Mouse (Mus musculus): ENCODE data around the gene Kcnip3. TPM values are rescaled to one million over a fixed set of nuclear protein-coding genes. Genes with fewer than 3 reads are reported as not detected.
A peak's percentile ranks its signal among the peaks of the same experiment; 100 is the strongest.

Gene Kcnip3
- polyA plus RNA-seq, 1 experiment from 2014 or later = 1.8 TPM

DNA sequence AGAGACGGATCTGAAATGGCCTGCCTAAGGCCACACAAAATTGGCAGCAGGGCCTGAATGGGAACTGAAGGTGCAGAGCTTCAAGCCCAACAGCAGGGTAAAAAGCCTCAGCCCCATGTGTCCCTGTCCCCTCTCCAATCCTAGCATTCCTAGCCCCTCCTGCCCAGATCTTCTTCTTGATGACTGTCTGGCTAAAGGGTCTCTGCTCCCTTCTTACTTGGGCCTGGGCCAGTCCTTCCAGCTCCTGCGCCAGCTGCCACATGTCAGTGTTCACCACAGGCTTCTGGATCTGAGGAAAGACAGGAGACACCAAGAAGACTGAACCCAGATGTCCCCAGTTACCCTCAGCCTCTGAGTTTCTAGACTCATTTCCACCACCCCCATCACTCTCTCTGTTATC, 9.7 kb upstream of the Kcnip3 start:
- H3K27me3 ChIP-seq (replicated peaks; ENCODE audit: low read depth, poor library complexity, severe bottlenecking) = peaks cover 3% of the 10 kb centered on the region; the same call in 1 of the 2 replicates
- 0 out of 2 replicates have a peak, but pooled peaks cover 3% of the 10 kb centered on the region for H3K4me1 ChIP-seq
- no peak overlapping the region for H3K27ac ChIP-seq (replicated peaks)
- no peak overlapping the region for H3K4me3 ChIP-seq
- H3K36me3 ChIP-seq (replicated peaks) = no peaks in the 10 kb centered on the region
- DNase-seq (ENCODE audit: low spot score) = no peak
- H3K9me3 ChIP-seq = no peaks in the 10 kb centered on the region
- WGBS = 92% methylated on average over 2 of the region's 2 CpGs

GRCm38 (mm10) chr2:127530418-127530817, 8.5 kb upstream of the Kcnip3 start:
- no peak overlapping the region for H3K27ac ChIP-seq (replicated peaks)
- DNase-seq (ENCODE audit: low spot score) = no peak
- WGBS = 77% methylated on average over 3 of the region's 3 CpGs
- H3K4me1 ChIP-seq = 0 out of 2 replicates have a peak, but pooled peaks cover 3% of the 10 kb centered on the region
- no peaks in the 10 kb centered on the region for H3K36me3 ChIP-seq (replicated peaks)
- no peaks in the 10 kb centered on the region for H3K9me3 ChIP-seq
- H3K27me3 ChIP-seq (replicated peaks; ENCODE audit: low read depth, poor library complexity, severe bottlenecking) = peaks cover 3% of the 10 kb centered on the region; the same call in 1 of the 2 replicates
- no peak overlapping the region for H3K4me3 ChIP-seq

- Histone ChIP-seq H3K4me3 (no peak overlapping the region), H3K9me3 (no peaks in the 10 kb centered on the region), H3K4me1 (peaks cover 41% of the 10 kb centered on the region), H3K27ac (replicated peaks) (no peak overlapping the region), H3K27me3 (replicated peaks; ENCODE audit: low read depth, poor library complexity, severe bottlenecking) (0 out of 2 replicates have a peak, but pooled peaks cover 5% of the 10 kb centered on the region), H3K36me3 (replicated peaks) (no peaks in the 10 kb centered on the region)
- DNase-seq (ENCODE audit: low spot score) = no peak
- 77% methylated on average over 3 of the region's 3 CpGs for WGBS
These were observed 3.3 kb upstream of the Kcnip3 start for GRCm38 (mm10) chr2:127525004-127525775.

DNA sequence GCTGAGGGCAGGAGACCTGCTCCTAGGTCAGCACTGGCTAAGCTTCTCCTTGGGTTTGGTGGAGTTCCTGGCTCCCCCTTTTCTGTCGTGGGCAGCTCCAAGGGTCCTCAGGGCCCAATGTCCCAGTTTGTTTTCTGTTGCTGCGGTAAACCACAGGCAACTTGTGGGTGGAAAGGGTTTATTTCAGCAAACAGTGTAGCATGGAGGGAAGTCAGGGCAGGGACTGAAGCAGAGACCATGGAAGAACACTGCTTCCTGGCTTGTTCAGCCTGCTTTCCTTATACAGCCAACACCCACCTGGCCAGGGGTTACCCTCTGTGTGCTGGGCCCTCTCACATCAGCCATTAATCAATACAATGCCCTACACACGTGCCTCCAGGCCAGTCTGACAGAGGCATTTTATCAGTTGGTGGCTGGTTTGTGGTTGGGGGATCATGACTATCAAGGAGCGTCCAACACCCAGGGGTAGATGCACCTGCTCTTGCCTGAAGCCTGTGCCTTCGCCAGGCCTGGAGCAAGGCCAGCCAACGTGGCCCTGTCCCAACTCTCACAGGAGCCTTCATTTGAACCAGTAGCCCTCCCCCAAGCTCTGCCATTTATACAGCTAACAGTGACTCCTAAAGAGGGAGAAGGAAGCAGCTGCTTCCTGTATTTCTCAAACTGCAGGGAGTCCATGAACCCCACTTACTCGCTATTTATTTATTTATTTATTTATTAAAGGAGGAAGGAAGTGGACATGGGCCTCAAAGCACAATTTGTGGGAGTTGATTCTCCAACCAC, 2.2 kb upstream of the Kcnip3 start:
- H3K9me3 ChIP-seq = no peaks in the 10 kb centered on the region
- no peak overlapping the region for H3K4me3 ChIP-seq
- WGBS = 67% methylated on average over 7 of the region's 7 CpGs
- H3K4me1 ChIP-seq = peaks cover 52% of the 10 kb centered on the region
- no peak overlapping the region; the same call in 1 of the 2 replicates for H3K27ac ChIP-seq (replicated peaks)
- no peaks in the 10 kb centered on the region for H3K36me3 ChIP-seq (replicated peaks)
- no peak for DNase-seq (ENCODE audit: low spot score)
- H3K27me3 ChIP-seq (replicated peaks; ENCODE audit: low read depth, poor library complexity, severe bottlenecking) = peaks cover 16% of the 10 kb centered on the region; the same call in 1 of the 2 replicates

- DNase-seq (ENCODE audit: low spot score) = peak; percentile 63
- Histone ChIP-seq H3K27ac (replicated peaks) (peak overlapping the region; percentile 63), H3K27me3 (replicated peaks; ENCODE audit: low read depth, poor library complexity, severe bottlenecking) (peaks cover 19% of the 10 kb centered on the region; the same call in 1 of the 2 replicates), H3K4me1 (peaks cover 62% of the 10 kb centered on the region), H3K4me3 (peak overlapping the region; percentile 55), H3K36me3 (replicated peaks) (no peaks in the 10 kb centered on the region), H3K9me3 (no peaks in the 10 kb centered on the region)
- WGBS = under 1% methylated on average over 18 of the region's 18 CpGs
These were observed 505 bp downstream of the Kcnip3 start for GRCm38 (mm10) chr2:127521172-127522005.

GRCm38 (mm10) chr2:127520123-127520522, 1.8 kb downstream of the Kcnip3 start:
- Histone ChIP-seq H3K27me3 (replicated peaks; ENCODE audit: low read depth, poor library complexity, severe bottlenecking) (peaks cover 19% of the 10 kb centered on the region; the same call in 1 of the 2 replicates), H3K9me3 (no peaks in the 10 kb centered on the region), H3K4me1 (peaks cover 62% of the 10 kb centered on the region), H3K4me3 (peak overlapping the region; percentile 55; the same call in 1 of the 2 replicates), H3K36me3 (replicated peaks) (no peaks in the 10 kb centered on the region), H3K27ac (replicated peaks) (no peak overlapping the region)
- no peak for DNase-seq (ENCODE audit: low spot score)

DNA sequence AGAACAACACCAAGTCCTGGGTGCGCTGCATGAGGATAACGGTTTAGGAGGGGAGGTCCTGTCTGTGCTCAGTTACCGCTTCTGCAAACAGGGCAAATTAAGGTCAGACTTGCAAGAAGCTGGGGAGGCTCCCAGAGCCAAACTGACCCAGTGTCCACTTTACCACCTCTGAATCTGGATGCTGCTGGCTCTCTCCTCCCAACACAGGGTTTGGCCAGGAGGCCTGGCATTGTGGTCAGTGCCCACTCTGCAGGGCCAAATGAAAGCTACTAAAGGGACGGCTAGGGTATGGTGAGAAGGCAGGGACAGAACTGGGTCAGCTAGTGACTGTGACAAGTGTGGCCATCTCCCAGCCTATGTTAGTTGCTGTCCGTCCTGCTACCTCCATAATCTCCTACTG, 2.6 kb downstream of the Kcnip3 start:
- Histone ChIP-seq H3K27me3 (replicated peaks; ENCODE audit: low read depth, poor library complexity, severe bottlenecking) (peaks cover 19% of the 10 kb centered on the region; the same call in 1 of the 2 replicates), H3K9me3 (no peaks in the 10 kb centered on the region), H3K27ac (replicated peaks) (peak overlapping the region; percentile 14; the same call in 1 of the 2 replicates), H3K4me3 (no peak overlapping the region), H3K36me3 (replicated peaks) (no peaks in the 10 kb centered on the region), H3K4me1 (peaks cover 62% of the 10 kb centered on the region)
- no peak for DNase-seq (ENCODE audit: low spot score)
- 83% methylated on average over 5 of the region's 5 CpGs for WGBS

DNA sequence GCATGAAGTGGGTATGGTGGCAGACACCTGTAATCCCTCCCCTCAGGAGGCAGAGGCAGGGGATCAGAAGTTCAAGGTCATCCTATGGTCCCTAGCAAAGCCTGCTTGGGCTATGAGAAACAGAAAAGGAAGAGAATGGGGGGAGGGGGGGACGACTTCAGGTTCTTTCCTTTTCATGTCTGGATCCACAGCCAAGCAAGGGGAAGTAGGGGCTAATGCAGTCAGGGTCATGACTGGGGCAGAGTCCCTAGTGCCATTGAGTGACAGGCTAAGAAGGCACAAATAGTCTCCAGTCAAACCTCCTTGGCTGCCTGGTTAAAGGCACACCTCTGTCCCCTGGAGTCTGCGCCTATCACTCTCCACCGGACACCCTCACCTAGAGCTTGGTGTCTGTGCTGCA, 3.1 kb downstream of the Kcnip3 start:
- Histone ChIP-seq H3K27ac (replicated peaks) (no peak overlapping the region), H3K4me3 (no peak overlapping the region), H3K9me3 (no peaks in the 10 kb centered on the region), H3K4me1 (peaks cover 57% of the 10 kb centered on the region), H3K27me3 (replicated peaks; ENCODE audit: low read depth, poor library complexity, severe bottlenecking) (peaks cover 19% of the 10 kb centered on the region; the same call in 1 of the 2 replicates), H3K36me3 (replicated peaks) (no peaks in the 10 kb centered on the region)
- DNase-seq (ENCODE audit: low spot score) = no peak
- WGBS = 66% methylated on average over 3 of the region's 3 CpGs

DNA sequence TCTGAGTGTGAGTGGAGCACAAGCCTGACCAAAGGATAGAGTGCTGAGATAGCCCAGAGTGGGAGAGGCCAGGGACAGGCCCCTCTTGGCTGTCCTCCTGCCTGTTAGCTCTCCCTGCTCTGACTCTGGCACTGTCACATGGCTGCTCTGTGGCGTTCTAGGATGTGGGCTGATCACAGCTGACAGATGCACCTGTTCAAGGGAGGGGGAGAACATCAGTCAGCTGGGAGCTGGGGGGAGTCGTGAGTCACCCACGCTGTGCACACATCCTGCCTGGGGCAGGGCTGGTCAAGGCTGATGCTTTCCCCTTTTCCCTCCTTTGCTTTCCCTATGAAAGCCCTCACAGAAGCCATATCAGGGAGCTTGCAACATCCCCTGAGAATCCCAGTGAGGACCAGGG, 3.6 kb downstream of the Kcnip3 start:
- WGBS = 51% methylated on average over 3 of the region's 3 CpGs
- Histone ChIP-seq H3K36me3 (replicated peaks) (no peaks in the 10 kb centered on the region), H3K27ac (replicated peaks) (no peak overlapping the region), H3K9me3 (no peaks in the 10 kb centered on the region), H3K4me1 (peaks cover 52% of the 10 kb centered on the region), H3K4me3 (no peak overlapping the region), H3K27me3 (replicated peaks; ENCODE audit: low read depth, poor library complexity, severe bottlenecking) (peaks cover 19% of the 10 kb centered on the region; the same call in 1 of the 2 replicates)
- DNase-seq (ENCODE audit: low spot score) = no peak

GRCm38 (mm10) chr2:127517081-127517480, 4.8 kb downstream of the Kcnip3 start:
- H3K27me3 ChIP-seq (replicated peaks; ENCODE audit: low read depth, poor library complexity, severe bottlenecking) = peaks cover 19% of the 10 kb centered on the region; the same call in 1 of the 2 replicates
- DNase-seq (ENCODE audit: low spot score) = no peak
- 77% methylated on average over 8 of the region's 8 CpGs for WGBS
- H3K9me3 ChIP-seq = no peaks in the 10 kb centered on the region
- peaks cover 42% of the 10 kb centered on the region for H3K4me1 ChIP-seq
- no peak overlapping the region for H3K4me3 ChIP-seq
- H3K36me3 ChIP-seq (replicated peaks) = no peaks in the 10 kb centered on the region
- H3K27ac ChIP-seq (replicated peaks) = no peak overlapping the region

DNA sequence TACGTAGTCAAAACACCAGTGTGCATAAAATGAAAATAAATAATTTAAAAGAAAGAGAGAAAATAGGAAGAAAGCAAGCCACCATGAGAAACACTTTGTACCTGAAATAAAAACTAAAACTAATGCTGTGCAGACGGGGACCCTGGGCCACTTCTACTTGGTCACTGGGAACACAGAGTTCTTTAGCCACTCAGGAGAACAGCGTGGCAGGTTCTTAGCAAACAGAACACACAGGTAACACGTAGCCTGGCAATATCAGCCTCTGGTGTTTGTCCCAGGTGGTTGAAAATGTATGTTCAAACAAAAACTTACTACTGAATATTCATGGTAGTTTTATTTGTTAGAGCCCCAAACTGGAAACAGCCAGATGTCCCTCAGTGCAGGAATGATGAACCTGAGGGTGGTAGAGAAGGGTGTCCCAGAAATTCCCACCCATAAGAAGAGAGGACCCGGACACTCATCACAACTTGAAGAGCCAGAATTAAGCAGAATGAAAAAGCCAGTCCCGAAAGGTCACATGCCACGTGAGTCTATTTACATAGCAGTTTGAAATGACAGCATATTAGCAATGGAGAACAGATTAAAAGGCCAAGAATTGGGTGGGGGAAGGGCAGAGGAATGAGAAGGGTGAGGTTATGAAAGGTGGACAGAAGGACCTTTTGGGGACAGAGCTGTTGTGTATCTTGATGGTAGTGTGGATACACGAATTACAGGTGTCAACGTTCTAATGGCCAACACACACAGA, 7.3 kb downstream of the Kcnip3 start:
- Histone ChIP-seq H3K27me3 (replicated peaks; ENCODE audit: low read depth, poor library complexity, severe bottlenecking) (peaks cover 7% of the 10 kb centered on the region; the same call in 1 of the 2 replicates), H3K27ac (replicated peaks) (no peak overlapping the region), H3K36me3 (replicated peaks) (no peaks in the 10 kb centered on the region), H3K4me1 (peaks cover 36% of the 10 kb centered on the region), H3K4me3 (no peak overlapping the region), H3K9me3 (no peaks in the 10 kb centered on the region)
- WGBS = 83% methylated on average over 9 of the region's 9 CpGs
- DNase-seq (ENCODE audit: low spot score) = no peak

Measured in embryonic facial prominence, embryonic 10.5 days (tissue).